Mouse (Mus musculus) megakaryocyte, embryonic 14.5 days (primary cell): ENCODE results near the gene Rassf3.

ENCODE experiments used
- FLI1 ChIP-seq: IDR thresholded peaks from 2 replicates; pipeline ENCODE4 v1.6.1; 2012; ENCODE audit warnings: low read length, inconsistent platforms, mixed read lengths
- GATA1 ChIP-seq: IDR thresholded peaks from 3 replicates; pipeline ENCODE4 v1.6.1; 2012; ENCODE audit warnings: mixed read lengths, low read length, inconsistent platforms, borderline replicate concordance

GRCm38 (mm10) chr10:121459124-121459853 is 16.9 kb downstream of the Rassf3 start:
- TF ChIP-seq GATA1 (no peak), FLI1 (no peak)
